Mouse (Mus musculus) kidney, embryonic 15.5 days (tissue): ENCODE measurements at regions not wholly inside any gene's neighbourhood (a gene's known extent, or its start where the extent isn't known, plus 50 kb on each side); places are given as distances from the start of the nearest gene placed in this dataset.
A peak's percentile ranks its signal among the peaks of the same experiment; 100 is the strongest.

Experiments used
- ATAC-seq: fragments of 200-750 bp; cut with Nextera tagmentation; replicated peaks from 2 replicates; pipeline ENCODE4 v1.8.0; 2017; ENCODE audit warnings: moderate TSS enrichment; ENCODE audit not compliant: low FRiP score
- H3K27ac ChIP-seq: fragments of 300-500 bp; sonication (generic); 2 replicates; pipeline ENCODE4 v1.5.1; 2015; ENCODE audit warnings: mild to moderate bottlenecking, inconsistent platforms
- H3K27me3 ChIP-seq: fragments of 300-500 bp; sonication (generic); 2 replicates; pipeline ENCODE4 v1.6.1; 2015; ENCODE audit warnings: inconsistent platforms
- H3K36me3 ChIP-seq: fragments of 300-500 bp; sonication (generic); 2 replicates; pipeline ENCODE4 v1.6.1; 2015; ENCODE audit warnings: inconsistent platforms
- H3K4me1 ChIP-seq: fragments of 300-500 bp; sonication (generic); 2 replicates; pipeline ENCODE4 v1.6.1; 2015; ENCODE audit warnings: inconsistent platforms
- H3K4me2 ChIP-seq: fragments of 300-500 bp; sonication (generic); 2 replicates; pipeline ENCODE4 v1.6.1; 2015; ENCODE audit warnings: moderate library complexity, mild to moderate bottlenecking, inconsistent platforms
- H3K4me3 ChIP-seq: fragments of 300-500 bp; sonication (generic); replicated peaks from 2 replicates; pipeline ENCODE4 v1.5.1; 2015; ENCODE audit warnings: mild to moderate bottlenecking, inconsistent platforms
- H3K9ac ChIP-seq: fragments of 300-500 bp; sonication (generic); 2 replicates; pipeline ENCODE4 v1.6.1; 2015; ENCODE audit warnings: mild to moderate bottlenecking, inconsistent platforms
- H3K9me3 ChIP-seq: fragments of 300-500 bp; sonication (generic); replicated peaks from 2 replicates; pipeline ENCODE4 v1.6.1; 2016; ENCODE audit warnings: inconsistent platforms
- WGBS: fragments of 180-500 bp; shearing (Covaris S2); methylation state at CpG from one replicate; pipeline ENCODE4 v1.1.7; 2015; ENCODE audit warnings: mixed read lengths; 5-methylcytosine and 5-hydroxymethylcytosine counted together

DNA sequence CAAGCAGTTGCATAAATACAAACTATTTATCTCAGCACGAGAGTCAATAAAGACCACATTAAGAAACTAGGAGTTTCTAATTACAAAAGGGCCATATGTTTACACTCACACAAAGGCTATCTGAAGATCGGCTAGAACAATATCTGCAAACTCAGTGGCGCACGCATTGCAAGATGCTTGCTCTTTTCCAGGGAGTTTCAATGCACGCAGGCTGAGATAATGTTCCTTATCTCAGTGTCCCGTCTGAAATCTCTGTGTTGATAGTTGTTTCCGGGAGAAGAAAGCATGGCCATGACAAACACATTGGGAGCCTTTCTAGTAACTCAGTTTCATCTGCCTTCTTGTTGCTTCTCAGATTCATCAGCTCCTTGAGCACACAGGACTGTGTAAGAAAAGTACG lies 192.6 kb upstream of the Daam1 start:
- Histone ChIP-seq H3K36me3 (no peaks in the 10 kb centered on the region), H3K9ac (no peak overlapping the region), H3K4me2 (no peak overlapping the region), H3K9me3 (no peaks in the 10 kb centered on the region), H3K27ac (peak overlapping the region; percentile 9; the same call in 1 of the 2 replicates), H3K27me3 (no peaks in the 10 kb centered on the region), H3K4me1 (peaks cover 38% of the 10 kb centered on the region), H3K4me3 (no peak overlapping the region)
- 42% methylated on average over 8 of the region's 8 CpGs for WGBS
- ATAC-seq: no peak

- no peak overlapping the region for H3K9ac ChIP-seq
- H3K36me3 ChIP-seq: no peaks in the 10 kb centered on the region
- WGBS: 44% methylated on average over 10 of the region's 10 CpGs
- 0 out of 2 replicates have a peak overlapping the region, but pooled peaks have one; percentile 22 for H3K27ac ChIP-seq
- no peak overlapping the region for H3K4me3 ChIP-seq
- H3K27me3 ChIP-seq: no peaks in the 10 kb centered on the region
- no peak overlapping the region for H3K4me2 ChIP-seq
- H3K4me1 ChIP-seq: peaks cover 38% of the 10 kb centered on the region
- no peak for ATAC-seq
- no peaks in the 10 kb centered on the region for H3K9me3 ChIP-seq
Observed at GRCm38 (mm10) chr12:71640058-71640501, 190.8 kb upstream of the Daam1 start.

- Histone ChIP-seq H3K27me3 (no peaks in the 10 kb centered on the region), H3K4me2 (no peak overlapping the region), H3K4me3 (no peak overlapping the region), H3K36me3 (no peaks in the 10 kb centered on the region), H3K9ac (no peak overlapping the region), H3K9me3 (no peaks in the 10 kb centered on the region), H3K4me1 (peaks cover 37% of the 10 kb centered on the region), H3K27ac (no peak overlapping the region)
- 69% methylated on average over 2 of the region's 2 CpGs for WGBS
- ATAC-seq: no peak
Observed at GRCm38 (mm10) chr12:71641486-71641885, 189.4 kb upstream of the Daam1 start.

DNA sequence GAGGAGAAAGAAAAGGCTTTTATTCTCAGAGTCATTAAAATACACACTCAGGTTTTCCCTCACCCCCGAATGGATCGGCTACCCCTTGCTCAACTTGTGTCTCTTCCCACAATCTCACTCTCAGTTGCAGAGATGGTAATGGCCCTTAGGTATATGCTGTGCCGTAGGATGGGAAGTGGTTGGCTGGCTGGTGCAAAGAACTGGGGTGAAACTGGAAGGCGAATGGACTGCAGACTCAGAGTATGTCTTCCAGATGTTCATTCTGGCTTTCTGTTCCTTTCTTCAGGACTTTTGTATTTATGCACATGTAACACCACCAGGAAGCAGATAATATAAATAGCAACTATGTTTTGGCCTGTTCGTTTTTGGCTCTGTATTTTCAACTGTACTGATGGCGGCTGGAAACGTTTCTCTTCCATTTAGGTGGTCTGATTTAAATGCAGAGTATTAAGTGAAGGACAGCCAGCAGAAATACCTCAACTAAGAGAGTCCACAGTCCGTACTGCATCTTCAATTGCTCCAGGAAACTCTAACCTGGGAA lies 188.0 kb upstream of the Daam1 start:
- no peak overlapping the region for H3K4me3 ChIP-seq
- peaks cover 32% of the 10 kb centered on the region for H3K4me1 ChIP-seq
- 71% methylated on average over 8 of the region's 8 CpGs for WGBS
- H3K36me3 ChIP-seq: no peaks in the 10 kb centered on the region
- H3K27ac ChIP-seq: no peak overlapping the region
- no peak for ATAC-seq
- H3K9me3 ChIP-seq: no peaks in the 10 kb centered on the region
- no peak overlapping the region for H3K9ac ChIP-seq
- H3K27me3 ChIP-seq: no peaks in the 10 kb centered on the region
- no peak overlapping the region for H3K4me2 ChIP-seq

DNA sequence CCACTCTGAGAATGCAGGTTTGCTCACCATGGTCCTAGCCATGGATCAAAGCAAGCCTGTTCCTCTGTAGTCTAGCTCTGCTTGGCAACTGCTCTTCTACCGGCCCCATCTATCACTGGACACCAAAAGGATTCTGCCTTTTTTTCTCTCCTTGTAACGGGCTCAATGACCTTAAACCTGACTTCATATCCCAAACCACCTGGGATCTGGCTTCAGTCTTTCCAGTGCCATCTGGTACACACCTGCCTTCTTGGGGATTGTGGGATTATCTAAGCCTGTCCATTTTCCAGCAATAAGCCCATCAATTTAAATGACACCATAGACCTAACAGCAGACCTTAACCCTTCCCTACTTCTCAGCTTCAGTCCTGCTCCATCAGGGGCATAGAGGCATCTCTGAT lies 179.6 kb upstream of the Daam1 start:
- H3K27ac ChIP-seq: no peak overlapping the region
- no peaks in the 10 kb centered on the region for H3K27me3 ChIP-seq
- H3K4me1 ChIP-seq: no peaks in the 10 kb centered on the region
- H3K36me3 ChIP-seq: no peaks in the 10 kb centered on the region
- no peak overlapping the region for H3K4me2 ChIP-seq
- H3K4me3 ChIP-seq: no peak overlapping the region
- no peak overlapping the region for H3K9ac ChIP-seq
- no peaks in the 10 kb centered on the region for H3K9me3 ChIP-seq
- no peak for ATAC-seq
- 57% methylated on average over 2 of the region's 2 CpGs for WGBS

DNA sequence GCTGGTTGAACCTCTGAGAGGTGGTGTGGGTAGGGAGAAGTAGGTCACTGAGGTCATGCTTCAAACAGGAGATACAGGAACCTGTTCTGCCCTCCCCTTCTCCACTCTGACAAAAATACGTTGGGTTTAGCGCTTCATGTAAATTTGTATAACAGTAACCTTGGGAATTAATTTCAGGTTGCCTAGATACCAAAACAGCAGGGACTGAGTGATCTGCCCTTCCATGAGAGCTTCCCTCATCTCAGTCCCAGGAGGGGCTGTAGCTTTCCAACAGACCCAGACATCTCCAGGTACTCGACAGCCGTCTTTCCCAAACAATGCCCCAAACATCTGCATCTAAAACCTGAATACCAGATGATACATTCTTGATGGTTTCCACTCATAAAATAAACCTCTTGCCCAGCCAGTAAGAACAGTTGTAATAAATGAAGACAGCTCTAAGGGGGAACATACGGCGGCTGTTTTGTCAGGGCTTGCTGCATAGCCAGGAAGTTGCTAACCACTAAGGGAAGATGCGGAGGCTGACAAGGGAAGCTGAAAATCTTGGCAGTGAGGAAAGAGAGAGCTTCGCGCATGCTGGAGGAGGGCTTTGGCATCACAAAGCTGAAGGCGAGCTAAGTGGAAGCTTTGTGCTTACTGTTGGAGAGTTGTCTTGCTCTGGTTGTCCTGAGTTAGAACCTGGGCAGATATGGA lies 137.4 kb upstream of the Daam1 start:
- WGBS: 78% methylated on average over 10 of the region's 10 CpGs
- H3K27me3 ChIP-seq: no peaks in the 10 kb centered on the region
- ATAC-seq: no peak
- no peaks in the 10 kb centered on the region for H3K36me3 ChIP-seq
- H3K4me2 ChIP-seq: no peak overlapping the region
- H3K4me1 ChIP-seq: no peaks in the 10 kb centered on the region
- H3K27ac ChIP-seq: no peak overlapping the region
- H3K4me3 ChIP-seq: no peak overlapping the region
- H3K9ac ChIP-seq: no peak overlapping the region
- no peaks in the 10 kb centered on the region for H3K9me3 ChIP-seq

GRCm38 (mm10) chr12:71701753-71702152 lies 129.1 kb upstream of the Daam1 start:
- H3K4me2 ChIP-seq: no peak overlapping the region
- ATAC-seq: no peak
- no peak overlapping the region for H3K4me3 ChIP-seq
- H3K27me3 ChIP-seq: no peaks in the 10 kb centered on the region
- H3K27ac ChIP-seq: no peak overlapping the region
- H3K4me1 ChIP-seq: no peaks in the 10 kb centered on the region
- no peaks in the 10 kb centered on the region; the same call in 1 of the 2 replicates for H3K9me3 ChIP-seq
- H3K9ac ChIP-seq: no peak overlapping the region
- no peaks in the 10 kb centered on the region for H3K36me3 ChIP-seq
- WGBS: 86% methylated on average over 2 of the region's 2 CpGs

GRCm38 (mm10) chr12:71702181-71702580 lies 128.7 kb upstream of the Daam1 start:
- Histone ChIP-seq H3K4me2 (no peak overlapping the region), H3K27me3 (no peaks in the 10 kb centered on the region), H3K9me3 (no peaks in the 10 kb centered on the region; the same call in 1 of the 2 replicates), H3K4me1 (no peaks in the 10 kb centered on the region), H3K27ac (no peak overlapping the region), H3K9ac (no peak overlapping the region), H3K4me3 (no peak overlapping the region), H3K36me3 (no peaks in the 10 kb centered on the region)
- 89% methylated on average over 11 of the region's 11 CpGs for WGBS
- no peak for ATAC-seq

DNA sequence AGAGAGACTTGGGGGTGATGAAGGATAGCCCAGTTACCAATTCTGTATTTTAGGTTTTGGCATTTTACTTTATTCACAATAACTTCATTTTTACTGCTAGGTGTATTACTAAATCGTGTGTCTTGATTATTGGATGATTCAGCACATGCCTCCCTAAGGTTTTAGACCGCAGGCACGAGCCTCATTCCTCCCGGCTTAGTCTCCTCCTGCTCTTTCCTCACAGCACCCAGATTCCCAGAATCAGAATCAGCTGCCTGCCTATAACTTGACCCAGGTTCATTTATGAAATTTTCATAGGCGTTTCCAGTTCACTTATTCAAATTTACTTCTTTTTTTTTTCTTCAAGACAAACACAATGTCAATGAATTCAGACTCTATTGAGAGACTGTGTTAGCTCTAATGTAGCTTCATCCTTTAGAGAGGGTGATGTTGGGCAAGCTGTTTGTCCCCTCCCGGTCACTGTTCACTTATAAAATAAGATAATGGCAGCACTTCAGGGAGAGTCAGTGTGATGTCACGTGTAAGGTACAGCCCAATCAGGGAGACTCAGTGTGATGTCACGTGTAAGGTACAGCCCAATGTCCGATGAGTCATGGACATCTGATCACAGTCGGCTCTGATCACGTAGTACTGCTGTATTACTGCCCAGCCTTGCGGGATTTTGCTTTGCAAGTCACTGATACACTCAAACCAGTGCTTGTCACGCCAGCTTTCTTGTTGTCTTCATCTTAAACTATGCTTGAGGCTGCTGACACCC lies 127.6 kb upstream of the Daam1 start:
- no peak overlapping the region for H3K4me3 ChIP-seq
- no peak overlapping the region for H3K4me2 ChIP-seq
- H3K36me3 ChIP-seq: no peaks in the 10 kb centered on the region
- H3K4me1 ChIP-seq: no peaks in the 10 kb centered on the region
- H3K9me3 ChIP-seq: no peaks in the 10 kb centered on the region; the same call in 1 of the 2 replicates
- no peak overlapping the region for H3K9ac ChIP-seq
- 86% methylated on average over 13 of the region's 13 CpGs for WGBS
- ATAC-seq: no peak
- H3K27ac ChIP-seq: no peak overlapping the region
- H3K27me3 ChIP-seq: no peaks in the 10 kb centered on the region

DNA sequence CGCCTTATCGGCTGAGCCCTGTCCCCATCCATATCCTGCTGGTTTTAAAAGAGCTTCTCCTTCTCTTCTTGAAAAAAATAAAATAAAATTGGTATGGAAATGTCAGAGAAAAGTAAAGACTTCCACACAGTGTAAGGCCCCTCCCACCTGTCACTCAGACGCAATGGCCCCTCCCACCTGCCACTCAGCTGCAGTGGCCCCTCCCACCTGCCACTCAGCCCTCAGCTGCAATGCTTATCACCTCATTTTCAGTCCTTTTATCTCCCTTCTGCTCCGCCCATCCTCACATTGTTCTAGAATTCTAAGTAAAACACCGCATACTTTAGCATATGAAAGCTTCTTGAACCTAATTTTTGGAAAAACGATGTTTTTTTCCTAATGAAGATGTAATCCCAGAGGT lies 126.4 kb upstream of the Daam1 start:
- H3K9me3 ChIP-seq: no peaks in the 10 kb centered on the region; the same call in 1 of the 2 replicates
- no peak overlapping the region for H3K9ac ChIP-seq
- H3K36me3 ChIP-seq: no peaks in the 10 kb centered on the region
- no peak overlapping the region for H3K4me3 ChIP-seq
- no peaks in the 10 kb centered on the region for H3K4me1 ChIP-seq
- H3K4me2 ChIP-seq: no peak overlapping the region
- WGBS: 77% methylated on average over 6 of the region's 6 CpGs
- no peak overlapping the region for H3K27ac ChIP-seq
- H3K27me3 ChIP-seq: no peaks in the 10 kb centered on the region
- ATAC-seq: no peak

DNA sequence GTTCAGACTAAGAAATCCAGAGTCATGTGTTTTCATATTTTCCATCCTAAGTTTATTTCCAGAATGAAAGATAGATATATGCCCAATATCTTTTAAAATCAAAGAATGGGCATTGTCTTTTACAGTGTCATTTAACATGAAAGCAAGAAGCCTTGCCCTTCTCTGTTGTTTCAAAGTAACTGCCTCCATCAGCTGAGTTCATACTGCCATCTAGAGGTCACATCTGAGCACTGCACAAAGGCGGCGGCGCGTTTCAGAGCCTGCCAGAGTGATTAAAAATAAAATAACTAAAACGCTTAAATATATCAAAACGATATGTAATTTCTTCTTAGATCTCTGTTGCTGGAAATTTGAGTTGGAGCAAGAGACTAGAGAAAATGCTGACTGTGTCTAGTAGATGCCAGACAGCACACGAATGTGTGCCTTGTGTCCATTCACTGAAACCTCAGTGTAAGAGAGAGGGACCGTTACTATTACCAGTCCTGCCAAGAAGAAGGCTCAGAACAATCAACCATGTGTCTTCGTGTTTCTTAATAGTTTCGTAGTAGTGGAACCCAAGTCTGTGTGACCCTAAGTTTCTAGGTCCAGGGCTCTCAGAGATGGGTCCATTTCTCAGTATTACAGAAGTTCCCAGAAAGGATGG lies 123.0 kb upstream of the Daam1 start:
- ATAC-seq: no peak
- Histone ChIP-seq H3K4me1 (no peaks in the 10 kb centered on the region), H3K4me3 (no peak overlapping the region), H3K4me2 (no peak overlapping the region), H3K27me3 (no peaks in the 10 kb centered on the region), H3K9ac (no peak overlapping the region), H3K27ac (no peak overlapping the region), H3K9me3 (no peaks in the 10 kb centered on the region), H3K36me3 (no peaks in the 10 kb centered on the region)
- WGBS: 25% methylated on average over 10 of the region's 10 CpGs

DNA sequence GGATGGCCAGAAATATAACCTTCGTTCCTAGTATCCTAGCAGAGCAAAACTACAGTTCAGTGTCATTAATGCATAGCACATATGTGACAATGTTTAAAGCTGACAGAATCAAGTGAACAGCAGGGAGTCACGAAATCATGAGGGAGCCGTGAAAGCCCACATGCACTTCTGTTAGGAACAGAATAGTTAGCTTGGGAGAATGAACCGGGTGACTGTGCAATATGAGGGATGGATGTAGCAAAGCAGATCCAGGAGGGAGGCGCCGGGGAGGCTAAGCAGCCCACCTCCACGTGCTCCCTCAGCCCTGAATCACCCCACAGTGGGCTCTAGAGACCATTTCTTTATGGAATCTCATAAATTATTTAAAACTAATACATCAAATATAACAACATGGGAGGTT lies 116.3 kb upstream of the Daam1 start:
- no peak for ATAC-seq
- no peaks in the 10 kb centered on the region for H3K27me3 ChIP-seq
- H3K4me3 ChIP-seq: no peak overlapping the region
- WGBS: 52% methylated on average over 7 of the region's 7 CpGs
- H3K9ac ChIP-seq: no peak overlapping the region
- no peaks in the 10 kb centered on the region for H3K9me3 ChIP-seq
- no peaks in the 10 kb centered on the region for H3K36me3 ChIP-seq
- H3K27ac ChIP-seq: no peak overlapping the region
- H3K4me2 ChIP-seq: no peak overlapping the region
- no peaks in the 10 kb centered on the region for H3K4me1 ChIP-seq
